Mouse (Mus musculus) mouse embryonic stem cell (cell line): ENCODE measurements around the gene Iqschfp.

Source experiments
- in situ Hi-C, 2 experiments: fragments of 300-500 bp; cut with MboI; formaldehyde crosslinking; loops; 1 replicate in 1 of 2; 3 replicates in 1 of 2; pipeline ENCODE4 v1.14.3; 2019 to 2020; ENCODE audit warnings: low sequenced_read_pairs in 2 of 2, low pct_unique_long_range_greater_than_20kb in 1 of 2, mixed read lengths in 1 of 2; ENCODE audit not compliant: unreplicated experiment in 1 of 2

Iqschfp gene

DNA sequence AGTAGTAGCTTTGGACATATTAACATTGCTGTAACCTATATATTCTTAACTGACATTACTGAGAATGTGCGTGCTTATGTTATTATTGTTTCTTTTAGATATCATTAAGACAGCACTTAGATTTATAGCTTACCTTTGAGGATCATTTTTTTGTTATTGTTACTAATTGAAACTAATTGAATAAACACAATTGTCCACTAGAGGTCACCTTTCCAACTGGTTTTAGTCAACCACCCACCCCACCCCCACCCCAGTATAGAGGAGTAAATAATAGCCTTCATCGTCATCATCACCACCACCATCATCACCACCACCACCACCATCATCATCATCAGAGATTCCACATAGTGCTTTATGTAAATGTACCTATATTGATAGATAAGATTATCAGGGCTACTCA is 670.8 kb downstream of the Iqschfp start:
- in situ Hi-C loops = no loop called here

DNA sequence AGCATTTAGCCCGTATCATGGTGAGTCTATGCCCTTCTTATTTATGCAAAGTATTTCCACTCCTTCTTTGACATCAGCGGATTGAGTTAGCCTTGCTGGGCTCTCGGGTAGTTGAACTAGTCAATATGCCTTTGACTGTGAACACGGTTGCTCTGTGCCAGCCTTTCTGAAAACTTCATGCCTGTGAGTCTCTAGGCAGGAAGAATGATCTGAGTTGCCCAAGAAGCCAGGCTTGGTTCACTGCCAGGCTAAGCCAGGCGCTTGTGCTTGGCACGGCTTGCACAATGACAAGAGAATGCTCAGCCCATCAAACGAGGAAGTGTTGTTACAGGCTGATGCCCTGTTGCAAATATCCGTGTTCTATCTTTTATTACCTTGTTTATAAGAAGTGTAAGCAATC is 671.9 kb downstream of the Iqschfp start:
- in situ Hi-C loops = no loop called here

DNA sequence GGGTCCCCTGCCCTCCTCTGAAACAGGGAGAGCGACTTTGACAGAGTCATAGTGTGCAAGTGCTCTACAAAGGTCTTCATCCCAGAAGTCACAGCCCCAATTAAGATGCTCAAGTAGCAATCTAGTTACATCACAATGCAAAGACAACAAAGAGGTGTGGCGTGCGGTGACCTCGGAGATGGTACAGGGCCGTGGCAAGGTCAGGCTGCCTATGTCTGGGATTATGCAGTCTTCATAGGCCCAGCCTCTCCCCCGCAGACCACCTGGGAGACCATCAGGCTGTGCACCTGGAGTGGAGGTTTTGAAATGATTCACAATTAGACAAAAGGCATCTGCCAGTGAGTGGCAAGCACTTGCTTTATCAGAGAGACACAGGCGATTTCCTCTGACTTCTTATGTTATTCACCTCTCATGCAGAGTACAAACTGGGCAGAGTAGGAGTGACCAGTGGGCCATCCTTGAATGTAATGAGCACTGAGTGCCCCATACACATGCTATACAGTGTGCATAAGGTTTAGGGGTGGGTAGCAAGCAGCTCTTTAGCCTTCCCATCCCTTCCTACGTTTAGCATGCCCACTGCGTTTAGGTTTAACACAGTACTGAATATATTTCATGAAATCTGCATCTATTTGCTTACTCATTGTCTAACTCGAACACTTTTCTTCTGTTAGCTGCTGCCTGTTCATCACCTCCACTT is 673.1 kb downstream of the Iqschfp start:
- in situ Hi-C loops = no loop called here

DNA sequence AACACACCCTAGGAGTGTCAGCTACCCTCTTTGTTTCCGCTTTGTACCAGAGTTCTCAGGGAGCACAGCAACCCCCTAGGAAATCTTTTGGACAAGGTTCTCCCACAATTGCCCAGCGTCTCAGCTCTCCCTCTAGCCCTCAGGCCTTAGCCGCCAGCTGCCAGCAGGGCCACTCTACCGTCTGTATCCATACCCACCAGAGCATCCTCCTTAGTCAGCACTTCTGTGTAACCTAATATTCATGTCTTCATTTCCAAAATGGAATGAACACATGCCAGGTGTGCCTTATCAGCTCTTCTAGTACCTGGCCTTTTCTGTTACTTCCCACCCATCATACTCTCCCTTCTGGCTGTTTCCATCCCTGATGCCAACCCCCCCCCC is 673.6 kb downstream of the Iqschfp start:
- in situ Hi-C loops = no loop called here

DNA sequence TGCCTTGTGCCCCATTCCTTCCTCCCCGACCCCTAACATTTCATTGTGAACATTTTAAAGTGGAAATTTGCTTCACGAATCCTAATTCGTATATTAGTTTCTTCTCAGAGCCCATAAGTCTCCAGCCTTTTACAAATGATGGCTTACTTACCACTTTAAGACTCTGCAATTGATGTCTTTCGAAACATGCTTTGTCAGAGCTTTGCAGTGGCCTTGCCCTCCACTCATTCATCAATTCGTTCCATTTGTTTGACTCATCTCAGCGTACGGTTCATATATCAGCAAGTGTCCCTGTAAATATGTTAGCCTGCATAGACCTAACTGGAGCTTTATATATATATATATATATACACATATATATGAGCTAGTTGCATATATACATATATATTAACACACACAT is 675.5 kb downstream of the Iqschfp start:
- in situ Hi-C loops = no loop called here

DNA sequence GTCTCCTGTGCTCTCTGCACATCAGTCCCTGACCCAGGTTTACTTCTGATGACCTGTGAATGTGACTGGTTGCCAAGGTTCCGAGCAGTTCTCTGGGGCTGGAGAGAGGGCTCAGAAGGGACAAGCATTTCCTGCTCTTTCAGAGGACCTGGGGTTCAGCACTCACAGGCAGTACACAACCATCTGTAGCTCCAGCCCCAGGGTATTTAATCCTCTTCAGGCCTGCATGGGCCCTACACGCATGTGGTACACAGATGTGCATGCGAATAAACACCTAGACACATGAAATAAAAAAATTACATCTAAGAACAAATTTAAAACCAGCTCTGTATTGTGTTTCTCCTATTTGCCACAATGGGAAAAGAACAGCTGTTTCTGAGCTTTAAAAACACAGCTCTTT is 676.1 kb downstream of the Iqschfp start:
- in situ Hi-C loops = no loop called here

DNA sequence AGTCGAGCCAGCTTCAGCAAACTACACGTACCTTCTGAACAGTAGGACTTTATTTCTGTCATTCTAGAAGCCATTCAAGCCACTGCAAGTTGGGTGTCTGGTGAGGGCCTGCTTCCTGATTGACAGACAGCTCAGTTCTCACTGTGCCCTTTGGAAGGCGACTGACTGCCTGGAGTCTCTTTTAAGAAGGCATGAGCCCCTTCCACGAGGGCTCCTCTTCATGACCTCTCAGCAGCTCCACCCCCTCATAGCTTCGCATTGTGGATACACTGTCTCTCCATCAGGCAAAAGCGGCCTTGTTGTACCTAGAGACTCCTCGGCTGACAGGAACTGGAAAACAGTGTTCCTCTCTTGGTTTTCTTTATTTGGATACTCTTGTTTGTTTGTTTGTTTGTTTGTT is 676.7 kb downstream of the Iqschfp start:
- in situ Hi-C loops = no loop called here

DNA sequence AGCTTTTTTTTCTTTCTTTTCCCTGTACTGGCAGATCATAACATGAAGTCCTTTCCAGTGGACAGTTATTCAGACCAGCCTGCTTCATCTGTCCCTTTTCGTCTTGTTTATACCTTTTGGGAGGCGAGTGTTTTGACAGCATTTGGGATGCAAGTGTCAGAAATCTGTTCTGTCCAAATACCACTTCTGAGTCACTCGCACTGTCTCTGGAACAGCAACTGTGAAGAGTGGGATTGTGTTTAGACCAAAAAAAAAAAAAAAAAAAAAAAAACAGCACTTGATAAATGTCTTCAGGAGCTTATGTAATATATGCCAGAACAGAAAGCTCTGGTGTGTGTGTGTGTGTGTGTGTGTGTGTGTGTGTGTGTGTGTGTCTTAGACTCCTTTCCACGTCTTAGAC is 678.3 kb downstream of the Iqschfp start:
- in situ Hi-C loops = no loop called here

DNA sequence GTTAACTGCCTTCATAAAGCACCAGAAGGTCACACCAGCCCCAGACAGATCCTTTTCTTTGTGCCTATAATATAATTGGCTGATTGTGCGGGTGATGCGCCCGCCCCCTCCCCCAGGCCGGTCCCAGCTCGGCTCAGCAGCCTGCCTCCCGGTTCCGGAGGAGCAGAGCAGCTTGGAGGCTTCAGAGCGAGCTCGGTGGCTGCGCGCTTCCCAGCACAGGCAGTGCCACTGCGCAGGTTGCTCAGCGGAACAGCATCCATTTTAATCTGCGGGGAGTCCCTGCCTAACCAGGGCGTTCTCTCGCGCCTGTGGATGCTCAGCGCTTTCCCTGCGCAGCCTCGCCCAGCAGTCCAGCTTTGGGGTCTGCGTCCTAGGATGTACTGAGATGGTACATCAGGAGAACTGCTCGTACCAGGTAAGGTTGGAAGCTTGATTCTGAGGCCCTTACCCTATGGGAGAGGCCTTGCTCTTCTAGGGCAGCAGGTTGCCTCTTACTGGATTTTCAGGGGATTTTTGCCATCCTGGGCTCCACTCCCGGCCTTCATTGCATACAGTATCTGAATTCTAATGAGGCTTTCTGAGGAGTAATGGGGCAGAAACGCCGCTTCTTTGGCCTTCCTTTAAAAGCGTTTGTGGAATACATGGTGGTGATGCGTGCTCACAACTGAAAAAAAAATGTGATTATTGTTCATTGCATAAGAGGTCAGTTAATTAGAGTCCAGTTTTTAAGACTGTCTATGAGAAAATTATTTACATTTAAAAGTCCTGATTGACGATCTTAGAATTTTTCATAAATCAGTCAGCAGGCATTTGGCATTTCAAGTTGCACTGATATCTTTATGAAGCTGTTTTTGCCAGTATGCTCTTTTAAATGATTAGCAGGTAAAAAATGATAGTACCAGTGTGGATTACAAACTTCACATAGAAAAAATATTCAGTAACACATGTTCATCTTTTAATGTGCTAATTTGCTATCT is 680.5 kb downstream of the Iqschfp start:
- in situ Hi-C loops = no loop called here

DNA sequence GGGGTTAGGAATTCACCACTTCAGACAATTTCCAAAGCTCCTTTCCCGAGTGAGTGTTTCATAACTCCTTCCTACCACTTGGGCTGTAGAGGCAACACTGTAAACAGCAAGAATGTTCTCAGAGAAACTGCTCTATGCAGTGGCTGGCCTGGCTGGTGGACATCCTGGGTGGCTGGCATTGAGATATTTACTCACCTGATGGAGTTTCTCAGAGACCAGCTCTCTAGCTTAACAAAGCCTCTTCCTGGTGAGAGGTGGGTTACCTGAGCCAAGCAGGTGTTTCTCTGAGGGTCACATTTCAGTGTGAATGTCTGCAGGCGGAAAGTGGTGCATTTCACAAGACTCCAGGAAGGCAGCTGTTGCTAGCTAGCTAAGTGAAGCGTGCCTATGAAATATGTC is 681.2 kb downstream of the Iqschfp start:
- in situ Hi-C loops = no loop called here

DNA sequence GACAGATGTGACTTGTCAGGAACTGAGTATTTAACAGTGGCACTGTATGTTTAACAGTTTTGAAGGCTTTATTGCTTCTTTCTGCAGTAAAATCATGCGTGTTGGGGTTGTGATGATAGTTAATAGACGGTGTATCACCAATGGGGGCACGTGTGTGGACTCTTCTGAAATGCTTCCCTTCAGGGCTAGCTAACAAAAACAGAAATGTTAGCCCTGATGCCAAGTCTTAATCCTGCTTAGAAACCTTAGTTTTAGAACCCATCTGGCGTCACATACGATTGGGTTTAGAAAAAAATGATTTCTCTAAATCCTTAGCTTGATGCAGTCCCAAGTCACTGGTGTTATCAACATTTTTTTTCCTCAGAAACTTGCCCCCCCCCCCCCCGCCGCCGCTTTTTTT is 682.1 kb downstream of the Iqschfp start:
- in situ Hi-C loops = no loop called here

DNA sequence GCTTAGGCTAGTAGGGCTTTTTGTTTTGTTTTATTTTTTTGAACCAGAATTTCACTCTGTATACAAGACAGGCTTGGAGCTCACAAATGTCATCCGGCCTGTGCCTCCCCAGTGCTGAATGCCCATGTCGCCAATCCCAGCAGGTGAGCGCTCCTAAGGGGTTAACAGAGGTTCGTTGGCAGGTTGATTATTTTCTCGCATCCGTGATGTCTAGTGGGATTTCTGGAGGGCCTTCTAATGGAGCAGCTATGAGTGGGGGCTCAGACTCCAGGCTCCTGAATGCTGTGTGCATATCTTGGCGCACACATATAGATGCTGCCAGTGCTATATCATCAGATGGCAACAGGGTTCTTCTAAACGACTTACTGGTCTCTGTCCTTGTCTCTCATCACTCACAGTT is 682.5 kb downstream of the Iqschfp start:
- in situ Hi-C loops = no loop called here

DNA sequence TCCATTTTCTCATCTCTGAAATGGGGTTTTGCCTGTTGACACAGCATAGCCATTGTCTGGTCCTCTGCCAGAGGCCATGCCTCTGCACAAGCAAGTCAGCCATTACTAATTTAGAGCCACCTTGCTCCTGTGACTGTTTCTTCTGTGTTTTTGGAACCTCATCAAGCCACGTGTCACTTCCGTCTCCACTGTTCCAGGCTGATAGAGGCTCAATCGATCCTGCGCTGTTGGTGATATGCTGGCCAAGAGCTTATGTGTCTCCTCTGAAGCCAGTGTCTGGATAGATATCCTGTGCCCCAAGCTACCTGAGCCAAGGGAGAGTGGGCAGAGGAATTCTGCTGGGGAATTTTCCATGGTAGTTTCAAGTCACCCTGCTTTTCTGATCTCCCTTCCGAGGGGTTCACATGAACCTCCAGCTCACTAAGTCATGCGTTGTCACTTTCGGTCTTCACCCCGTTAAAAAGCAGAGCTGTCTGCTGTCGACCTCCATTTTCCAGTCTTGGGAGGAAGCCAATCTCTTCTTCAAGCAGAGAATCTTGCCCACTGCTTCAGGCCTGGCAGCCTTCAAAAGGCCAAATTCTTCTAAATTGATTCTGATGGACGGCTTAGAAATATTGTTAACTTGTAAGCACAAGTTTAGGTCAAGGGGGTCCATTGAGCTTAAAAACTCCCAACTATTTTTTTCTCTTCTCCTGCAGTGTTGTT is 683.8 kb downstream of the Iqschfp start:
- in situ Hi-C loops = no loop called here

DNA sequence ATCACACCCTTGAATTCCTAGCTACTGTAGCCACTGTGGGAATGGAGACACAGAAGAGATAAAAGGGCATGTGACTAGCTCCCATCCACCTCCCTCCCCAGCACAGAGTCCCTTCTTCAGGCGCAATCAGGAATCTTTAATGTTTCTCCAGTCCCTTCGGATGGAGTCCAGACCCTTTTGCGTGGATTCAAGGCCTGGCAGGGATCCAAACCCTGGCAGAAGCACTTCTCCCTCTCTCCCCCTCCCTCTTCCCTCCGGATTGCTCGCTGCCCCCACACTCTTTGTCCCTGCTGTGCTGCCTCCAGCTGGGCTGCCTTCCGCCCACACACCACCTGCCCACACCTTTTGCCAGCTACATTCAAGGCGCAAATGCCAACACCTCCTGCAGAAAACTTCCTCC is 684.4 kb downstream of the Iqschfp start:
- in situ Hi-C loops = no loop called here

DNA sequence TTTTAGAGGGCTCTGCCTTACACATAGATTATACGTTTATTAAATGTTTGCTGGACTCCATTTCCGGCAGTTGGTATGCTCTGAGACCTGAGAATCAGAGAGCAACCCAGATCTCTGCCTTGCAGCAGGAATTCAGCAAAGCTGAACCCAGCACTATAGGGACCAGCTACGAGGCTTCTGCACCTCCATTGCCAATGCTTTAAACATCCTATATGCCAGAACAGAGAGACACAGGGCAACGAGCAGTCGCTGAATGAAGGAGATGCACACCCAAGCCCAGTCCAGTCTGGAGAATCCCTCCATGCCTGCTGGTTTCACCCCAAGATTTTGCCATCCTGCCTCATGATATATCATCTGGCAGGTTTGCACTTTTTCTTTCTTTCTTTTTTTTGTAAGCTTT is 684.9 kb downstream of the Iqschfp start:
- in situ Hi-C loops = no loop called here

DNA sequence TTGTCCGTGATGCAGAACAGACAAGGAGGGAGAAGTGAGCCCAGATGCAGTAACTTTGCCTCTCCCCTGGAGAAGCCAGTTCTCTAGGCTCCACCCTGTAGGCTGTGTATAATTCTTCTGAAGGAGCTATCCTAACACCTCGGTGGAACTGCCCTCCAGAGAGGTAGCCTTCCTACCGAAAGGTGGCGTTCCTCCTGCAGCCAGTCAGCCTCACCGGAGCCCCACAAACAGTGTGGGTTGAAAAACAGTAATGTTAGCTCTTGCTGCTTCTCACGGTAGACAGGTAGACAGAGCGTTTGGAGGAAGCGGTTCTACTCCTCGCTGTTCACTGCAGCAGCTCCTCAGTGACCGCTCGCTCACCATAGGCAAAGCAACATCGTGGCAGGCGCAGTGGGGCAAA is 689.6 kb downstream of the Iqschfp start:
- in situ Hi-C loops = no loop called here

DNA sequence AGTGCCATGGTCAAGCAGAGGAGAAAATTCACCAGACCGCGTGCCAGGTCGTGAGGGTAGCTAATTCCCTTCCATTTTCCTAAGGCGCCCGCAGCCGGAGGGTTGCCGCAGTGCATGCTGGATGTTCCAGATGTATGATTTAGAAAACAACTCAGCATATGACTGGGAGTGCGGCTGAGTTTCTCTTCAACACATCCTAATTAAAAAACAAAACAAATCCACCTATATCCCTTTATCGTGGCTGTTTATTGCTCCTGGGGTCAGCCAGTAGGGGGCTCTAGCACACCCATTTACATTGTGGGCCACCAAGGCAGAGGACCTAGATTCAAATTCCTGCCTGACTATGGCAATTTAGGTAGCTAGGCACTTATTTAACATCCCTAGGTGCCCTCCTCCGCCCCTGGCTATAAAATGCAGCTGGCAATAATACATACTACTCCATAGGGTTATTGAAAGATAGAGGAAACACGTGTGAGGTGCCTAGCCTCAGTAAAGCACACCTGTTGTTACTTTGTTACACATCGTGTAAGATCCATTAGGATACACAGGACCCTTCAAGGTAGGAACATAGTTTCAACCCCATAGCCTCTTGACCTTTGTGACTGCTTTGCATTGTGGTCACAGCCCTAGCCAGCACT is 690.2 kb downstream of the Iqschfp start:
- in situ Hi-C loops = no loop called here

DNA sequence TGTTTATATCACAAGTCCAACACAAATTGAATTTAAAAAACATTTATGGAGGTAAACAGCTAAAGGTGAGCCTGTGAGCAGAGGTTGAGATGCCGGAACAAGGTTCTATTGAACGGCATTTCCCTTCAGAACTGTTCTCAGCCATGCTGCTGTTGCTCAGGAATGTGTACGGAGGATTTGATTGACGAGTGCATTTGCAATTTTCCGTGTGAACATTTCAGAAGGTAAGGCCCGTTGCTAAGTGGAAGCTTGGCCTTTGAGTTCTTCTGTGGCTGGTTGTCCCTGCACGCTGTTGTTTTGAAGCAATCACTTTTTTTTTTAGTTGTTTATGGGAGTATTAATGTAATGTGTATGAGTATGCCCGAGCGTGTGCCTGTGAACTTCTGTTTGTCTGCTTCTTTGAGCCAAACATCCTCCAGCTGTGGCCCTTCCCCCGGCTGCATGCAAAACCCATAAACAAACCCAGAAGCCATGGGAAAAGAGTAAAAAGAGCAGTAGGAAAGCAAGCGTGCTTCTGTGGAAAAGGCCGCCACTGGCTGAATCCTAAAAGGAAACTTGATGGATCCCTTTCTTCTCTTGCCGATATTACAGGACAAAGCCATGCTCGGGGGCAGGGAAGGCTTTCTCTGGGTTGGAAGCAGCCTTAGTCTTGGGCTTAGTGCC is 691.1 kb downstream of the Iqschfp start:
- in situ Hi-C loops = no loop called here
